Mouse (Mus musculus) small intestine, adult 10 weeks (tissue): ENCODE data around the gene Upp1. TPM values are rescaled to one million over a fixed set of nuclear protein-coding genes. Genes with fewer than 3 reads are reported as not detected.

Source experiments
- polyA plus RNA-seq: library from polyadenylated mRNA; stranded (reverse); fragments of 350-450 nt; fragmentation: Illumina TruSeq; extraction: RNeasy Lipid Tissue Mini Kit (QIAGEN cat#74804); gene quantifications from one replicate; pipeline ENCODE4 v1.2.3, GENCODE M21; 2014; ENCODE audit warnings: low replicate concordance

Upp1 gene
- polyA plus RNA-seq, result 98.6 TPM

GRCm38 (mm10) chr11:9118050-9118420 lies at the start of gene Upp1:
Gene Upp1, plus strand, starts transcription at chr11:9118103.

Other genes with a start within 250 kb of the Upp1 start
- gene Pkd1l1, start 144.8 kb upstream of the Upp1 start, polyA plus RNA-seq, result not detected
- 6.6 TPM for gene Hus1, start 106.9 kb upstream of the Upp1 start, polyA plus RNA-seq
- 1.3 TPM for gene Gm11992, start 69.5 kb upstream of the Upp1 start, polyA plus RNA-seq
- 1.5 TPM for gene Sun3, start 69.1 kb upstream of the Upp1 start, polyA plus RNA-seq
- gene Abca13, start 73.8 kb downstream of the Upp1 start, polyA plus RNA-seq, result 0.11 TPM